Mouse (Mus musculus) G1E (cell line): ENCODE measurements at regions not wholly inside any gene's neighbourhood (a gene's known extent, or its start where the extent isn't known, plus 50 kb on each side); places are given as distances from the start of the nearest gene placed in this dataset.

Experiments
- ATAC-seq: 2 replicates; pipeline ENCODE4 v1.8.0; 2016; ENCODE audit warnings: mild to moderate bottlenecking; ENCODE audit not compliant: insufficient number of reproducible peaks, poor library complexity, low FRiP score, severe bottlenecking; ENCODE audit errors: extremely low read depth
- DNase-seq: peaks from one replicate; pipeline ENCODE4 v3.0.0; 2012; ENCODE audit warnings: low spot score
- H3K27me3 ChIP-seq: 2 replicates; pipeline ENCODE4 v1.6.1; 2012; ENCODE audit warnings: mild to moderate bottlenecking, low read length, inconsistent platforms; ENCODE audit not compliant: insufficient read depth
- H3K36me3 ChIP-seq: replicated peaks from 2 replicates; pipeline ENCODE3; 2012; ENCODE audit warnings: mild to moderate bottlenecking, inconsistent platforms
- H3K4me1 ChIP-seq: 2 replicates; pipeline ENCODE4 v1.6.1; 2012; ENCODE audit warnings: low read depth, low read length, inconsistent platforms, mixed read lengths; ENCODE audit not compliant: insufficient read depth
- H3K4me3 ChIP-seq: 2 replicates; pipeline ENCODE4 v1.5.1; 2012; ENCODE audit warnings: low read depth, mild to moderate bottlenecking, inconsistent platforms, low read length, moderate library complexity, mixed read lengths
- H3K9me3 ChIP-seq: replicated peaks from 2 replicates; pipeline ENCODE4 v1.6.1; 2012; ENCODE audit warnings: inconsistent platforms
- CTCF ChIP-seq: IDR thresholded peaks from 2 replicates; pipeline ENCODE4 v1.5.1; 2012; ENCODE audit warnings: low read depth, low read length, inconsistent platforms, mixed read lengths
- GATA1 ChIP-seq: IDR thresholded peaks from 2 replicates; pipeline ENCODE4 v1.6.1; 2012; ENCODE audit warnings: borderline replicate concordance, low read length, inconsistent platforms, mixed read lengths
- GATA2 ChIP-seq: IDR thresholded peaks from 2 replicates; pipeline ENCODE4 v1.6.1; 2012; ENCODE audit warnings: low read depth, low read length, inconsistent platforms, borderline replicate concordance
- POLR2AphosphoS5 ChIP-seq: IDR thresholded peaks from 2 replicates; pipeline ENCODE4 v1.6.1; 2012; ENCODE audit warnings: low read depth, low read length, inconsistent platforms; ENCODE audit not compliant: insufficient replicate concordance
- TAL1 ChIP-seq: conservative IDR thresholded peaks from 2 replicates; pipeline ENCODE4 v1.6.1; 2012; ENCODE audit warnings: low read depth, low read length, inconsistent platforms, mixed read lengths

DNA sequence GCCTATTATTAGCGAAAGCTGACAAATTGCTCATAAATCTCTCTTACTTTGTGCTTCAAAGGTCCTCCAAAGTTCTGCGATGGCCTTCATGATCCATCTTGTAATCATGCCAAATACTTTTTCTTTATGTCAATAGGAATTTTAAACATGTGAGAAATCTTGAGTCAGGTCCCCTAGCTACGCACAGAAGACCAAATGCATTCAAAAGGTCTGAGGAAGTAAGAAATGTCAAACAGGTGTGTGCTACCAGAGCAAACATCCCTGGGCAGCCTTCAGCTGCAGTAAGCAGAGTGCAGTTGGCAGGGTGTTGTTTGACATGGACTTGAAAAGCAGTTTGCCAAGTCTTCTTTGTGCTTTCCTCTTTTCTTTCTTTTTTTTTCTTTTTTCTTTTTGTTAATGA lies 125.2 kb upstream of the Pkn2 start:
- H3K36me3 ChIP-seq: no peaks in the 10 kb centered on the region
- H3K4me1 ChIP-seq: no peaks in the 10 kb centered on the region
- H3K27me3 ChIP-seq: no peaks in the 10 kb centered on the region
- H3K9me3 ChIP-seq: no peaks in the 10 kb centered on the region
- DNase-seq: no peak
- no peak for ATAC-seq
- no peak for TF ChIP-seq CTCF
- TF ChIP-seq GATA1: no peak
- TF ChIP-seq TAL1: no peak
- no peak for TF ChIP-seq POLR2AphosphoS5
- no peak for TF ChIP-seq GATA2
- H3K4me3 ChIP-seq: no peak overlapping the region

DNA sequence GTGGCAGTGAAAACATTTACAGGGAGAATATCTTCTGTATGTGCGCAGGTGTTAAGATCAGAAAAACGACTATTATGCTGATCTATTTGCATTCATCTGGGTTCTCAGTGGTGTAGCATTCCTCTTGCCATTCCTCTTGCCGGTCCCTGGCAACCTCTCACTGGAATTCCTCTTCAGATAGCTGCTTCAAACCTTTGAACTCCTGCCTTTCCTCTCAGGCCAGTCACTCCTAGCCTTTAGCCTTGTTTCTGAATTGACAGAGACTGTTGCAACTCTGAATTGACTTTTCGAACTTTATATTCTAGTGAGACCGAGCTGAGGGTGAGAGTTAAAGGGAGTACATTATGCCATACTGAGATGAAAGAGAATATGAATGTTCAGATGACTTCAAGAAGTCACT lies 120.1 kb upstream of the Pkn2 start:
- TF ChIP-seq CTCF: no peak
- TF ChIP-seq GATA1: no peak
- no peak for TF ChIP-seq POLR2AphosphoS5
- no peak for TF ChIP-seq TAL1
- TF ChIP-seq GATA2: no peak
- no peak overlapping the region for H3K4me3 ChIP-seq
- H3K36me3 ChIP-seq: no peaks in the 10 kb centered on the region
- no peaks in the 10 kb centered on the region for H3K27me3 ChIP-seq
- no peak for ATAC-seq
- no peak for DNase-seq
- no peaks in the 10 kb centered on the region for H3K9me3 ChIP-seq
- no peaks in the 10 kb centered on the region for H3K4me1 ChIP-seq

DNA sequence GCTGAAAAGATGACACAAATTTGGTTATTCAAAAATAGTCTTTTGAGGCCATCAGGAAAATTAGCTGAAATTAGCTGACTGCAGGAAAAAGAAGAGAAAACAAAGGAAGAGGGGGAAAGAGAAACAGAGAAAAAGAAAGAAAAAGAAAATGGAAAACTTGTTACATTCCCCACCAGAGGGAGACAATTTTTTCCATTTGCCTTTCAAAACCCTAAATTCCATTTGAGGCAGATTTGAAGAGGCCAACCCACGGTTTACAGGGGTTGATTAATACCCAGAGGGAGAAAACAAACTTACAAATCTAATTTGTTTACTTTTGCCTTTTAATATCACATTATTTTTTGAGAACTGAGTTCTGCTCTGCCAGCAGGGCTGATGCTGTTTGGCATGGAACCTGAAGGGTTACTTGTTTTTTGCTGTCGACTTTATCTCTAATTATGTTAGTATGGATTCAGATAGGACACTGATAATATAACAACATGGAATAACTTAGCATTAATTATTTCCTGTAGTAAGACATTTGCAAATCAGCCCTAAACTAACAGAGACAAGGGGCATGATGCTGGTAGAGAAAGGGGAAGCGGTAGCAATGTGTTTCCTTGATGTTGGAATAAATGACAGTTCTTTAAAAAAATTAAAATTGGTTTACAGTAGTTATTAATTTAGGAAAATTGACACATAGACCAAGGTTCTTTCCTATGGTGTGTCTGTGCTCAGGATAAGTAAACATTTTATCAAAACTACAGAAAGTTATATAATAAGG lies 114.4 kb upstream of the Pkn2 start:
- Histone ChIP-seq H3K36me3 (no peaks in the 10 kb centered on the region), H3K27me3 (no peaks in the 10 kb centered on the region), H3K4me3 (no peak overlapping the region), H3K9me3 (no peaks in the 10 kb centered on the region), H3K4me1 (no peaks in the 10 kb centered on the region)
- DNase-seq (no peak), ATAC-seq (no peak)
- no peak for TF ChIP-seq TAL1
- TF ChIP-seq GATA1: no peak
- no peak for TF ChIP-seq CTCF
- no peak for TF ChIP-seq GATA2
- TF ChIP-seq POLR2AphosphoS5: no peak

DNA sequence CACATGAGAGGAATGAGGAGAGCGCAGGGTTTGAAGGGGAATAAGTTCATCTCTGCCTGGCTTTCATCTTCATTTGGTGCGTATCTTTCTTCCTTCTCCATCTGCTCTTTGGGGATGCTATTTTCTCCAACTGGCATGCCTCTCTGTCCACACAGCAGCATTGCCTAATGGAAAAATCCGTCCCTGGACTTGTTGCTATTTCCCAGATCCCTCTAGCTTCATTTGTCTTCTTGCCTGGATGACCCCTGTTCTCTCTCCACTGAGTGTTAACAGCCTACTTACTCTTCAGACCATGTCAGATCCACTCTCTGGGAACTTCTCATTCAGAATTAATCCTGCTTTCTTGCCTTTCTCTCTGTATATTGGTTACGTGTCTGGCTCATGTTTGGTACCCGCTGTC lies 102.7 kb upstream of the Pkn2 start:
- no peak overlapping the region for H3K4me3 ChIP-seq
- ATAC-seq (no peak), DNase-seq (no peak)
- H3K9me3 ChIP-seq: no peaks in the 10 kb centered on the region
- no peaks in the 10 kb centered on the region for H3K4me1 ChIP-seq
- H3K27me3 ChIP-seq: no peaks in the 10 kb centered on the region
- H3K36me3 ChIP-seq: no peaks in the 10 kb centered on the region
- no peak for TF ChIP-seq GATA1
- TF ChIP-seq GATA2: no peak
- no peak for TF ChIP-seq POLR2AphosphoS5
- TF ChIP-seq TAL1: no peak
- TF ChIP-seq CTCF: no peak

DNA sequence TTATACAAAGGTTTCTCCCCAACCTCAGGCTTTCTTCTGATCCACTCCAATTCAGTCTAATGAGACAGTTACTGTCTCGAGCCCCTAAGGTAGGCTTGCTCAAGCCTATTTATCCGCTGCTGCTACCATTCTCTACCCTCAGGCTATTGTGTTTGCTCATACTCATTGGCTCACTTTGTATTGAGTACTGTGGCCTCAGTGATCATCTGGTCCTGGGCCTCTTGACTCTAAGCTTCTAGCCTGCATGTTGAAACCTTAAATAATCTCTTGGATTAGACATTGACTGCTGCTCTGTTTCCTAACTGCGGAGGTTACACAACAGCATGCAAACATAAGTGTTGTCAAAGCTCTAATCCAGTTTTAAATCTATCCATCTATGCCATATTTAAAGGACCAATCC lies 99.4 kb upstream of the Pkn2 start:
- H3K4me3 ChIP-seq: no peak overlapping the region
- no peak for DNase-seq
- H3K36me3 ChIP-seq: no peaks in the 10 kb centered on the region
- ATAC-seq: no peak
- H3K27me3 ChIP-seq: no peaks in the 10 kb centered on the region
- no peaks in the 10 kb centered on the region for H3K4me1 ChIP-seq
- H3K9me3 ChIP-seq: no peaks in the 10 kb centered on the region
- TF ChIP-seq POLR2AphosphoS5 (no peak), CTCF (no peak), GATA2 (no peak), GATA1 (no peak), TAL1 (no peak)

DNA sequence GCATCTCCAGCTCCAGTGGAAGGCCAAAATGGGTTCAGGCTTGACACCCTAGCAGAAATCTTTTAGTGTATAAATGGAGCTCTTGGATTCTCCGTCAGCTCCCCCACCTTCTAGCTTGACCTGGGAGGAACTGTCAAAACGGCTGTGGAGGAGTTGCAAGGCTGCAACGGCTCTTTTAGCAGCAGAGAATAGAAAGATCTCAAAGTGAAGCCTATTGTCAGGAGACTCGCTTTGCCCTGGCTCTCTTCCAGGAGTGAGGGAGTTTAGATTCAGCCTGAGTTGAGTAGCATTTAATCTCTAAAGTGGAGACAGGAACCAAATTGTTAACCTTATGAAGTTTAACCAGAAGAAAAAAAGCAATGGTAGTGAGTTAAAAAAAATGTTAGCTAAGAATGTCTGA lies 97.4 kb upstream of the Pkn2 start:
- Histone ChIP-seq H3K4me3 (no peak overlapping the region), H3K27me3 (no peaks in the 10 kb centered on the region), H3K36me3 (no peaks in the 10 kb centered on the region), H3K9me3 (no peaks in the 10 kb centered on the region), H3K4me1 (no peaks in the 10 kb centered on the region)
- no peak for ATAC-seq
- DNase-seq: no peak
- TF ChIP-seq CTCF: no peak
- TF ChIP-seq POLR2AphosphoS5: no peak
- no peak for TF ChIP-seq GATA2
- TF ChIP-seq GATA1: no peak
- no peak for TF ChIP-seq TAL1
